Mouse (Mus musculus) left cerebral cortex, adult 9 months (tissue): ENCODE results near the gene Gm17604.

Source experiments
- DNase-seq, 2 experiments: peaks; one replicate each; pipeline ENCODE4 v3.0.0; 2022; ENCODE audit warnings: low spot score in 2 of 2

Gm17604 gene

DNA sequence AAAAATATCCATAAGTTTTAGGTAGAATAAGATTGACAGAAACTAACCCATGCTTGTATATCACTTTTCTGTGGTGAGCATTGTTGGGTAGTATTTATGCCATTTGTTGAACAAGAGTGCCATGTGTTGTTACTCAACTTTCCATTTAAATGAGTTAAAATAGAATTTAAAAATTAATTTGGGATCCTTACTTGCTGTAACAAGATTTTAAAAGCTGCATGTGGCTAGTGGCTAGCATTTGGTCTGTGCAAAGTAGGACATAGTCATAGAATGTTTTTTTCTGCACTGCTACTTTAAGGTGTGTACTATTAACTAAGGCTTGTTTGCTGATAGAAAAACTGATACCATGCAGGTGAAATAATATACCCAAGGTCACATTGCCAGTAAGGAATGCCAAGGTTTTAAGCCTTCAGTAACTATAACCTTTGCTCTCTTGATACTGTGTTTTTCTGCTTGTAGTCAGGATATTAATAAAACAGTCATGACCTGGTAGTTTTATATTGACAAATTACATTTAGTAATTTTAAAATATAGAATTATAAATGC is at the start of gene Gm17604:
Gene Gm17604 (minus strand): TSS at position 51 of the 546 bp plus-strand sequence.
- no peak for DNase-seq

DNA sequence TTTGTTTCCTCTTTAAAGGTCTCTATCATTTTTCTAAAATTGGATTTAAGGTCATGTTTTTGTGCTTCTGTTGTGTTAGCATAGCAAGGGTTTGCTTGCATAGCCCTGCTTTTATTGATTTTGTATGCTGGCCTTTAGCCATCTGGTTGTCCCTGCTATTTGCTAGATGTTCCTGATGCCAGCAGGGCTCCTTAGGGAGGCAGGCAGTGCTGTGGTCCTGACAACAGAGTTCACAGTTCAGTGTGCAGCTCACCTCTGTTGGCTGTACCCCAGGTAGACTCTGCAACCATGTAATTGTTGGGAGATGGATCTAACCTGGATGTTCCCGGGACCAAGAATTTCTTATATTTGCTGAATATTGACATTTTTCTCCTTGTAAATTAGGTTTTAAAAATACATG is 45.3 kb upstream of the Gm17604 start:
- no peak for DNase-seq

DNA sequence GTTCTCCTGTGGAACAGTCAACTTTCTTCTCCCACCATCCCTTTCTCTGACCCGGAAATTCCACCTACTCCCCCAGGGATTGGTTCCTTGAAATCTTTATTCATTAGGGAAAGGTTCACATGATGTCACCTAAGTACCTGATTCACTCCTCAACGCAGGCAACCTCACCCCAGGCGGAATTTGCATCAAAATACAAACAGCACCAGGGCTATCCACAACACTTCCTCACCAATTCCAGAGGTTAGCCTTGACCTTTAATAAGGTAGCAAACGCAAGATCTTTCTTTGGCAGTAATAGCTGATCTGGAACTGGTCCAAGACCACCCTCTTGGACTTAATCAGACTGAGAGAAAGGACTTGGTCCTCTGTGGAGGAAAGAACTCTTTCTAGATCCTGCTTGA is 1.5 kb downstream of the Gm17604 start:
- no peak for DNase-seq

DNA sequence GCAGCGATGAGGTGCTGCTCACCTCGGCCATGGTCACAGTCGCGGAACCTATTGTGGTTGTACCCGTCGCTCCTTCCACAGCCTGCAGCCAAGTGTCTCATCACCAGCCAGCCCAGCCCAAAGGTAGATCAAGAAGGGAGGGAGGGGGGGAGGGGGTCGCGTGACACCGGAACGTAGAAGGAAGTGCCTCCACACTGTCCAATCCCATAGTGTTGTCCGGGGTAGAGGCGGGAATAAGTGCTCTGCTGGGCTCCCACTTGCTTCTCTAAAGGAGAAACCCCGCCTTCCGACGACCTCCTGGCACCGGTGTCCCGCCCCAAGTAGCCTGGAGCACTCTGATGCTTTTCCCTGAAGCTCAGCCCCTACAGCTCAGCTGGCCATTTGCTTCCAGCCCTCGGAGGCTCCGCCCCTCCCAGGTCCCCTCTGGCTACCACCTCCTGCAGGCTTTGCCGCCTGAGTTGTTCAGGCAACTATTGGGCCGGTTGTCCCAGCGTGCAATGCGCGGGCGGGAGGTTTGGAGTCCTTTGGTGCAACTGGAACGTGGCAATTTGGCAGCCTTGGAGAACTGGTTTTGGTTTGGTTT is 24.3 kb downstream of the Gm17604 start, which contains the start of the genes Mospd2 and Fancb:
Gene Mospd2 (minus strand): TSS at position 183 of the 583 bp plus-strand sequence.
Gene Fancb (plus strand): TSS at position 400 of the 583 bp plus-strand sequence.
- DNase-seq: peak; percentile 85 to 89

DNA sequence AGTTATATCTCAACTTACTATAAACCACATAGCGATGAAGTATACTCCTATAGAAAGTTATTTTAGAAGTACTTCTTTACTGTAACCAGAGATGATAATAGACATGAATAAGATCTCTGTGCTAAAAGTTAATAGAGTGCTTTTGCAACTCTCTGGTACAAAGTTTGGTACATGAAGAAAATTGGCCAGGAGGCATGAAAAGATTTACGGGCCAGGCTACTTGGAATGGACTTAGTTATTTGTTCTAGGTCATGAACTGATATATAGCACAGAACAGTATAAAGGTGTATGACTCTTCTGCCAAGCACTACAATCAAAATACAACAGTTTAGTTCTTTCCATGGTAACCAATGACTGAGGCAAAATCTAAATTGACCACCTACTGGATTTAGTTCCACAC is 25.8 kb downstream of the Gm17604 start:
- DNase-seq: no peak

DNA sequence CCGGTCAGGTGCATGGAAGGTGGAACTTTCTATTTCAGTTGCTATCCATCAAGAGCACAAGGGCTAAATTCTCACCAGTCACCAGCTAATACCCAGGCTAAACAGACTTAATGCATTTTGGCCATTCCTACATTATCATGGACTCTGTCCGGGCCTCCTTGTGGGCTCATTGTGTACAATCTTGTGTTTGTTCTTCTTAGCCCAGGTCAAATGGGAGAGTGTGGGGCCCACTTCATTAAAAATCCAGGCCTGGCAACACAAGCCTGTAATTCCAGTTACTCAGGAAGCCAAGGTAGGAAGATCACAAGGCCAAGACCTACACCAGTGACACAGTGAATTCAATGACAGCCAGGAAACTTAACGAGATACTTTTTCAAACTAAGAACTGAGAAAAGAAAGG is 33.4 kb downstream of the Gm17604 start:
- DNase-seq: no peak

DNA sequence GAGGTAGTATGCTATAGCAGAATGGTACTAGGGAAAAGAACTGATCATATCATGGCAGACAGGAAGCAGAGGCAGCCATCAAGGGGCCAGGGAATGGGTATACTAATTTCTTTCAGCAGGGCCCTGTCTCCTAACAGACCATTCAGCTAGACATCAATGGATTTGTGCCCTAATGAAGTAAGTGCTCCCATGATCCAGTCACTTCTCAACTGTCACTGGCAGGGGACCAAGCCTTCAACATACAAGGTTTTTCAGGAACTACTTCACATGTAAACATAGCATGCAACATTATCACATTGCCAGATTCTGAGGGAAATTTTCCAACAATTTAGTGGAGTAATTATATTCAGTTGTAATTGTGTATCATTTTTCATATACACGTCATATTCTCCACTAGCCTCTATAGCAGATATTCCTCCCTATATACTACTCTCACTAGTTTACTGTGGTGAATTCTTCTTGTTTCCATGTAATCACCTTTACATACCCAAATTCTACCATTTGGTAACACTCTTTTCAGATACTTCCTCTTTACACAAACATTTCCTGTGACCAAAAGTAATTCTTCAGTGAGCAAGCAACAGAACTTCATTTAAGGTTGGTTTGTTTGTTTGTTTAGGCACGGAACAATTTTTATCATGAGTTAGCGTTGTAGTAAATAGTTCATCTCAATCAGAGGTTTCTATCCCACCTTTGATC is 38.7 kb downstream of the Gm17604 start:
- no peak for DNase-seq
